Mouse (Mus musculus) hindlimb bud, embryonic 11.5 days (tissue): Measurements from ENCODE around the gene Rragb.

Source experiments
- DNase-seq: peaks from one replicate; pipeline ENCODE4 v3.0.0-alpha.2; 2012; ENCODE audit warnings: low read depth, low spot score; ENCODE audit errors: extremely low spot score

The Rragb gene

DNA sequence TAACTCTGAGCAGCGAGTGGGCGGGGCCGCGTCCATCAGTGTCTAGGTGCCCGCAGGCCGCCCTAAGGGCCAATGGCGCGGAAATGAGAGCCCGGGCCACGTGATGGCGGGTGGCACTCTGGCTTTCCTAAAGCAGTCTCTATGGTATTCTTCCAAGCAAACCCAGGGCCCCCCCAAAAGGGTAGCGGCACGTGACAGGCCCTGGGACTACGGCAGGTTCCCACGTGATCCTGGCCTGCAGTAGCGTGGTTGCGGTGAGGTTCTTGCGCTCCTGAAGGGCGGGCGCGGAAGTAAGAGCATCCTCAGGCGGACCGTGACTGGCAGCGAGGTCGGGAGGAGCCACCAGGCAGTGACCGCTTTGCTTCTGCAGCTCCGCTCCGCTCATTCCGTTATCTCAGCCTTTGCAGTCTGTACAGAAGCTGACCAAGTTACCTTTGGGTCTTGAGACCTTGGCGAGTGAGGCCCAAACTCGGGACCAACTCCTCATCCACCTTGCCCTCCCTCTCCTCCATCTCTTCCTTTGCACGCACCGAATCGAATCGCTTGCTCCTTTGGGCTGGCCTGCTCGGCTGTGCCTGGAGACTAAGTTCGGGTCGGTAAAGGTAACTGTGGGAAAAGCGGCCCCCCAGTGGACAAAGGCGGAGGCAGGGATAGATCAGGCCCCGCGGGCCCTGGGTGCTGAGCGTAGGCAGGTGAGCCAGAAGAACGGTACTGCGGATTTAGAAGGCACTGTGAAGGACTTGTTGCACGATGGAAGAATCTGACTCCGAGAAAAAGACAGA is at the start of gene Rragb:
Rragb (plus strand) TSS at position 248 of the 782 bp plus-strand sequence.
- no peak for DNase-seq

DNA sequence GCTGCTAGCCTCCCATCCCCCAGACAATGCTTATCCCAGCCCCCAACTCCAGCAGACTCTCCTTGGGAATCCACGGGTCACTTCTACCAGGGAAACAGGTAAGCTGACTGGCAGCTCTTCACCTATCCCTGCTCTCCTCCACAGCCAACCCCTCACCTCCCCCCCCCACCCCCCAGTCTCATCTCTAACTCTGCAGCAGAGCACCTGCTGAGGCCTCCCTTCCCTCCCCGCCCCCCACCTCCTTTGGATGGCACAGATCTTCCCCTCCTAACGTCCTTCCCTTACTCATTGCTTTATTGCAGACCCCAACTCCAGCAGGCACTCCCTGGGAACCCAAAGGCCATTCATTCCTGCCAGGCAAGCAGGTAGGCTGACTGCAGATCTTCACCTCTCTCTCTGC is 21.3 kb upstream of the Rragb start, which contains the start of gene Foxr2:
Foxr2 (plus strand) TSS at position 301 of the 400 bp plus-strand sequence.
- no peak for DNase-seq

DNA sequence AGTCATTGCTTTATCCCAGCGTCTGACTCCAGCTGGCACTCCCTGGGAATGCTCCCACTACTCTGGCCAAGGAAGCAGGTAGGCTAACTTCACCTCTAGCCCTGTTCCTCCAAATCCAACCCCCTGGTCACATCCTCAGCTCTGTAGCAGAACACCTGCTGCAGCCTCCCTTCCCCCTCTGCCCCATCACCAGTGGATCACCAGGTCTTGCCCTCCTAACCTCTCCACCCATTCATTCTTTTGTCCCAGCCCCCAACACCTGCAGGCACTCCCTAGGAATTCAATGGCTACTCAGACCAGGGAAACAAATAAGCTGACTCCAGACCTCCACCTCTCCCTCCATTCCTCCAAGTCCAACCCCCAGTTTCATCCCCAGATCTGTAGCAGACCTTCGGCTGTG is 20.8 kb upstream of the Rragb start:
- DNase-seq: no peak

DNA sequence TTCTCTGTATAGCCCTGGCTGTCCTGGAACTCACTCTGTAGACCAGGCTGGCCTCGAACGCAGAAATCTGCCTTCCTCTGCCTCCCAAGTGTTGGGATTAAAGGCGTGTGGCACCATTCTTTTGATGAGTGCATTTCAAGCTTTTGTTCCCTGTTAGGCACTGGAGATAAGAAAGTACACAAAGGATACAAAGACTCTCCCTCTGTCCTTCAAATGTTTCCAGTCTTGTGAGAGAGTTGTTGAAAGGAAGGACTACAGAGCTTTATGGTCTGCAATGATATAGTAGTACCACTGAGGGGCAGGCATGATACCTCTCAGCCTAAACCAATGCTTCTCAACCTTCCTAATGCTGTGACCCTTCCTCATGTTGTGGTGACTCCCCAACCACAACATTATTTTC is 2.9 kb downstream of the Rragb start:
- no peak for DNase-seq

DNA sequence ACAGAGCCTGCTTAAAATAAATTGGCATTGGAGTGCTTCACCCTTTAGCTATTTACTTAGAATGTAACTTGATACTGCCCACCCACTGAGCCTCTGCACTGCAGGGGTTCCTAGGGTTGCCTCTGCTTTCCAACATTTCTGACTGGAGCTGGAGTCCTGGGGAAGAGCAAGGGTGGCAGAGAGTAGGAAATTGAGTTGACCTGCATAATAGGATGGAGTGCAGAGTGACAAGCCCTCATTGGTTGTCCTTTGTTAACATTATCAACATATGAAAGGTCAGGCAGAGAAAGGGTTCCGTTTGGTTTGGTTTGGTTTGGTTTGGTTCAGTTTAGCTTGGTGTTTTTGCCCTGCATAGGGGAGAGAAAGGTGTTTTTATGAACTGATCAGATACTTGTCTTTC is 12.0 kb downstream of the Rragb start:
- DNase-seq: no peak

DNA sequence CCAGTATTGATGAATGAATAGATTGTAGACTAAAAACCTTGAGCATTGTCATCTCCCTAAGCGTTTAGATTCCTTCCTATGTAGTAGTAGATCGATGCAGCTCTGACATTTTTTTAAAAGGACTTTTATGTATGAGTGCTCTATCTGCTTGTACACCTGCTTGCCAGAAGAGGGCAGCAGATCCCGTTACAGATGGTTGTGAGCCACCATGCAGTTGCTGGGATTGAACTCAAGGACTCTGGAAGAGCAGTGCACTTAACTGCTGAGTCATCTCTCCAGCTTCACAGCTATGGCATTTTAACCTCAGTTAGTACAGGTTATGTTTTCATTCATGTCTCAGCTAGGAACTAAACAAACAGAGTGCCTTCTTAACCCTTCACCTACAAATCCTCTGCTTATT is 15.5 kb downstream of the Rragb start:
- no peak for DNase-seq

DNA sequence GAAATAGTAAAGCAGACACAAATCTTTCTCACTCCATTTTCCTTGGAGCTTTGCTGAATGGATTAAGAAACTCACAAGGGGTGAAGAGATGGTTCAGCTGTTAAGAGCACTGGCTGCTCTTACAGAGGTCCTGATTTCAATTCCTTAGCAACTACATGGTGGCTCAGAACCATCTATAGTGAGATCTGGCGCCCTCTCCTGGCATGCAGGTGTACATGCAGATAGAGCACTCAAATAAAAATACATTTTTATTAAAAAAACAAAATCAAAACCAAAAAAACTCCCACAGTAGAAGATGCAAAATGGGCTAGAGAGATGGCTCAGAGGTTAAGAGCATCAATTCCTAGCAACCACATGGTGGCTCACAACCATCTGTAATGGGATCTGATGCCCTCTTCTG is 35.0 kb downstream of the Rragb start:
- DNase-seq: no peak

DNA sequence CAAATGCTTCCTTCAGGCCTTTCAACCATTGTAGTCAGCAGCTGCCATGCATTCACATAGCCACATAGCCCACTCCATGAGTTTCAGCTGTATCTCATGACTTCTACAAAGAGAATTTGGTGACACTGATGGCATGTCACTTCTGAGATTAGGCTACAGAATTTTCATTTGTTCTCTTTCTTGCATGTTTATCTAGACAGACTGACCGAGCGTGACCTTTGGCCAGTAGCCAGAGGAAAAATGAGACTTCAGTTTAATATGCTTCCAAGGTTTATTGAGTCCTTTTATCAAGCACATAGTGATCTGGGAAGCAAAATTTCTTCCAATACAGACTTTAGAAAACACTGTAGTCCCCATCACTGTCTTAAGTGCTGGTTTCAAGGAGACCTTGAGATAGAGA is 42.4 kb downstream of the Rragb start:
- DNase-seq: no peak

DNA sequence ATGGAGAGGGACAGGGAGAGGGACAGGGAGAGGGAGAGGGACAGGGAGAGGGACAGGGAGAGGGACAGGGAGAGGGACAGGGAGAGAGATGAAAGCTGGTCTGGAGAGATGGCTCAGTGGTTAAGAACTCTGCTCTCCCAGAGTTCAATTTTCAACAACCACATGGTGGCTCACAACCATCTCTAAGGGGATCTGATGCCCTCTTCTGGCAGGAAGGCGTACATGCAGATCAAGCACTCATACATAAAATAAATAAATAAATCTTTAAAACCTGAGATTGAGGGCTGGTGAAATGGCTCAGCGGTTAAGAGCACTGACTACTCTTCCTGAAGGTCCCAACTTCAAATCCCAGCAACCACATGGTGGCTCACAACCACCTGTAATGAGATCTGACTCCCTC is 59.4 kb downstream of the Rragb start:
- DNase-seq: peak; percentile 0

DNA sequence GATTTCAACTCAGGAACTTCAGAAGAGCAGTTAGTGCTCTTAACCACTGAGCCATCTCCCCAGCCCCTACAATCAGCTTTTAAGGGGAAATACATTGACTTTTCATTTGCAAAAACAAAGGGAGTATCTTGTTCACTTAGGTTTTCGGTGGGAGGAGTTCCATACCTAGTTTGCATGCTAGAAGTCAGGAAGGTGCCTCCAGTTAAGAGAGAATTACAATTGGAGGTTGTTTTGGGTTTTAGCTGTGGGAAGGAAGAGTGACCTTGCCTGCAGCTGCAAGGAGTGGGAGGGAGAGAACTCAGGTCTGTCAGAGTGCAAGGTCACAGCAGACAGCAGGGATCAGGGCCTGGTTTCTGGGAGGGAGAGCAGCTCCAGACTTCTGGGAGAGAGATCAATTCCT is 71.3 kb downstream of the Rragb start:
- no peak for DNase-seq
